Mouse (Mus musculus): ENCODE measurements at regions not wholly inside any gene's neighbourhood (a gene's known extent, or its start where the extent isn't known, plus 50 kb on each side); places are given as distances from the start of the nearest gene placed in this dataset.
"Not testable (repeated sequence)": the region's sequence is repeated elsewhere in the genome, so short reads cannot be mapped to it uniquely, and the experiment has no call there.

GRCm38 (mm10) chr14:53351457-53351856 is 855.9 kb upstream of the Olfr1507 start:
- in situ Hi-C loops (cut with MboI; ENCODE audit: low sequenced_read_pairs) = not testable (repeated sequence)

GRCm38 (mm10) chr14:53350780-53351179 is 855.2 kb upstream of the Olfr1507 start:
- in situ Hi-C loops (cut with MboI; ENCODE audit: low sequenced_read_pairs) = not testable (repeated sequence)

DNA sequence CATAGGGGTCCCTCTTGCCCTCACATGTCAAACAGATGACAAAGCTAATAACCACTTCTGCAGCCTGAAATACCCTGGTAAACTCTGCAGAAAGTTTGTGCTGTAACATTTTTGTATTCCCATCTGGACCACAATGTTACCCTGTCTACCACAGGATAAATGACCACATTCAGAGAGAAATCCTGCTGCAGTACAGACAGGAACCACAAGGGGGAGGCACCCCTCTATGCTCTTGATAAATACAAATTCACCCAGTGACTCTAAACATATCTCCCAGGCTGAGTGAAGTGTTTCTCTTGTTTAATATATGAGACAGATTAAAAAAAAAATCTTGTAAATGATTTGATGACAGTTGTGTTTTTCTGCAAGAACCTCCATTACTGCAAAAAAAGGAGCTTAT is 853.6 kb upstream of the Olfr1507 start:
- in situ Hi-C loops (cut with MboI; ENCODE audit: low sequenced_read_pairs) = not testable (repeated sequence)

- in situ Hi-C loops (cut with MboI; ENCODE audit: low sequenced_read_pairs) = not testable (repeated sequence)
Observed at GRCm38 (mm10) chr14:53345568-53345967, 850.0 kb upstream of the Olfr1507 start.

- in situ Hi-C loops (cut with MboI; ENCODE audit: low sequenced_read_pairs) = not testable (repeated sequence)
Observed at GRCm38 (mm10) chr14:53343849-53344248, 848.3 kb upstream of the Olfr1507 start.

GRCm38 (mm10) chr14:53339167-53339566 is 843.6 kb upstream of the Olfr1507 start:
- in situ Hi-C loops (cut with MboI; ENCODE audit: low sequenced_read_pairs) = not testable (repeated sequence)

DNA sequence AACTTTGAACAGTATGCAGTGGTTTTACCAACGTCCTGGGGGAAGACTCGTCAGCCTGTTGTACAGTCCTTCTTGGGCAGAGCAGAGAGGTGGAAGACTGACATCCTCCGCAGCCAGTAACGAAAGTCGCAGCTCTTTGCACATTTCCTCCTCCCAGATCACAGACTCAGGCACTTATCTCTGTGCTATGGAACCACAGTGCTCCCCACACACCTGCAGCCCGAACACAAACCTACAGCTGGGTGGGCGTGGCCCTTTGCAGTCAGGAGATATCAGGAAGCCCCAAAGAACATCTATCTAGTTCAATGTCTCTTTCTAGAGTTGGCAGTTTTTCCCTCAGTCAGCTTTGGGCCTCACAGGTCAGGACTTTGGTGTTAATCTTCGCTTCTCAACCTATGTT is 841.9 kb upstream of the Olfr1507 start:
- in situ Hi-C loops (cut with MboI; ENCODE audit: low sequenced_read_pairs) = not testable (repeated sequence)

DNA sequence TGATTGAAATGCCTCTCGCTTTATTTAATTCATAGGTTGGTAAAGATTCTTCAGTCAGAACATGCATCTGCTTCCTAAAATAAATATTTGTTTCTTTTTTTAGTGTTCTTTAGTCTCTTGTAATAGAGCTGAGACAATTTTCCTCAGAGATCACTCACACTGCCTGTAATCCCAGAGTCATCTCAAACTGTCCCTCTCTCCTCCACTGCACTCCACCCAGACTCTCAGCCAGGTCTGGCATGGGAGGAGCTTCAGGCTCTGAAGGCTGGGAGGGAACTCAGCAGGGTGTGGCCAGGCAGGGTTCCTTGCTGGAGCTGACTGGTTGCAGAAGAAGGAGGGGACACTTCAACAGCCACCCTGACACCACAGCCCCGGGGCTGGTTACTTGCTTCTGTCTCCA is 841.2 kb upstream of the Olfr1507 start:
- in situ Hi-C loops (cut with MboI; ENCODE audit: low sequenced_read_pairs) = not testable (repeated sequence)

- in situ Hi-C loops (cut with MboI; ENCODE audit: low sequenced_read_pairs) = not testable (repeated sequence)
Observed at GRCm38 (mm10) chr14:53334451-53334850, 838.9 kb upstream of the Olfr1507 start.

DNA sequence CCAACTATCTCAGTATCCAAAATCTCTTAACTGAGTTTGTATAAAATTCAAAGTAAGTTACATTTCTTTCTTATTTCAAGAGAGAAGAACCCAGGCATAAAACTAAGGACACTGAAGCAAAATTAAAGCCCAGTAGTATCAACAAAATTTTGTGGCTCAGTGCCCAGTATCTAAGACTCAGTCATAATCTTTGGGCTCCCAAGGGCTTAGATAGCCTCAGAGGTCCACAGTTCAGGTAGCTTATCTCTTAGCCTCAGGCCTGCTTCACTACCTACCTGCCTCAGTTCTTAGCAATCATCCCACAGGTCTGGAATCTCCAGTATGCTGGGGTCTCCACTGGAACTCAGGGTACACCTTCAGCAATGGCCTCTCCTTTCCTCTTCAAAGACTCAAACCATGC is 835.6 kb upstream of the Olfr1507 start:
- in situ Hi-C loops (cut with MboI; ENCODE audit: low sequenced_read_pairs) = not testable (repeated sequence)

GRCm38 (mm10) chr14:53324367-53324766 is 828.8 kb upstream of the Olfr1507 start:
- in situ Hi-C loops (cut with MboI; ENCODE audit: low sequenced_read_pairs) = not testable (repeated sequence)

- in situ Hi-C loops (cut with MboI; ENCODE audit: low sequenced_read_pairs) = not testable (repeated sequence)
Observed at GRCm38 (mm10) chr14:53318512-53319309, 823.2 kb upstream of the Olfr1507 start.

DNA sequence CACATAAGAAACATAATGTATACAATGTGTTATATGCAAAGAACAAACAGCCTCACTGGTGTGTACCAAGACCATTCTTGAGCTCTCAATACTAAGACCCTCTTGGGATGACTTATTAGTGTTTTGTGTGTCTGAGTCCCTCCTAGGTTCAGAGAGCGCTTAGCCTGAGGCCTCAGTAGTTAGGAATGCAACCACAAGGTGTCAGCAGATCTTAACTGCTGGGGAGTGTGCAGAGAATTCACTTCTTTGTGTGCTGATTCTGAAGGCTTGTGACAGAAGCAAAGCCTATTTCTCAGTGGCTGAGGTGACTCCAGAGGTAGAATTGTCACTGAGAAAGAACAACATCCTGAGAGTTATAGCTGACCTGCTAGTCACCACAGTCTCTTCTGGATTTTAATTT is 816.9 kb upstream of the Olfr1507 start:
- in situ Hi-C loops (cut with MboI; ENCODE audit: low sequenced_read_pairs) = not testable (repeated sequence)

DNA sequence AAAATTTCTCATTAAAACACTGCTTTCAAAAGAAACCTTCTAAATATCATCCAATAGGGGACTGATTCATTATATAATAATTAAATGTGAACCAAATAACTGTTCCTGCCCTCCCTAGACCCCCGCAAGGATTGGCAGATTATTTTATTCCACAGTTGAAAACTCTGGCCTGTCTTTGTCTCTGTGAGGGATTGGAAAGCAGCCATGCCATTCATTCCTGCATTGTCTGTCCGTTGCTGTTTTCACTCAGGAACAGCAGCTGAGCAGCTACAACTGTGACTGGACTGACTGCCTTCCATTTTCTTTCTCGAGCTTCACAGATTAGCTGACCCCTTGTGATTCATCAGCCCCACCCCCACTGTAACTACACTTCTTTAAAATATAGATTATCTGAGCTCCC is 807.6 kb upstream of the Olfr1507 start:
- in situ Hi-C loops (cut with MboI; ENCODE audit: low sequenced_read_pairs) = not testable (repeated sequence)

GRCm38 (mm10) chr14:53302491-53302829 is 806.9 kb upstream of the Olfr1507 start:
- in situ Hi-C loops (cut with MboI; ENCODE audit: low sequenced_read_pairs) = not testable (repeated sequence)

GRCm38 (mm10) chr14:53301722-53302490 is 806.4 kb upstream of the Olfr1507 start:
- in situ Hi-C loops (cut with MboI; ENCODE audit: low sequenced_read_pairs) = not testable (repeated sequence)

GRCm38 (mm10) chr14:53301110-53301509 is 805.6 kb upstream of the Olfr1507 start:
- in situ Hi-C loops (cut with MboI; ENCODE audit: low sequenced_read_pairs) = not testable (repeated sequence)

GRCm38 (mm10) chr14:53299735-53300134 is 804.2 kb upstream of the Olfr1507 start:
- in situ Hi-C loops (cut with MboI; ENCODE audit: low sequenced_read_pairs) = not testable (repeated sequence)

DNA sequence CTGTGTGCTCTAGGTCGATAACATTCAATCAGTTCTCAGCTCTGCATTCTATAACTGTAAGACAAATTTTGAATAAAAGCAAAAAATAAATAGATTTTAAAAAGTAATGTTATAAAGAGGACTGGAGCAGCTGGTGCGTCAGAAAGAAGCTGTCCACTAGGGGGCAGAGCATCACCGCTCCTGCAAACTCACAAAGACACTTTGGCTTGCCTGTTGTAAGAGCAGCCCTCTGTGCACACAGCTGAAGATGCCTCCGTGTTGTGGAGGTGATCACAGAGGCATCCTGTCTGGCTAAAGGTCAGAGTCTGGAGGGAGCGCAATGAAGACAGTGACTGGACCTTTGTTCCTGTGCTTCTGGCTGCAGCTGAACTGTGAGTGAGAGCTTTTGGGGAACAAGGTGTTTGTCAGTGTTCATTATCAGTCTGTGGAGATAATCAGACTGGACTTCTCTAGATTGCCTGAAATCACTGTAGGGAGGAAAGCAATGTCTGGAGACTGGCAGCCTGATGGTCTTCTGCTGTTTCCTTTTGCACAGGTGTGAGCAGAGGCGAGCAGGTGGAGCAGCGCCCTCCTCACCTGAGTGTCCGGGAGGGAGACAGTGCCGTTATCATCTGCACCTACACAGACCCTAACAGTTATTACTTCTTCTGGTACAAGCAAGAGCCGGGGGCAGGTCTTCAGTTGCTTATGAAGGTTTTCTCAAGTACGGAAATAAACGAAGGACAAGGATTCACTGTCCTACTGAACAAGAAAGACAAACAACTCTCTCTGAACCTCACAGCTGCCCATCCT is 788.0 kb upstream of the Olfr1507 start:
- in situ Hi-C loops (cut with MboI; ENCODE audit: low sequenced_read_pairs) = not testable (repeated sequence)

DNA sequence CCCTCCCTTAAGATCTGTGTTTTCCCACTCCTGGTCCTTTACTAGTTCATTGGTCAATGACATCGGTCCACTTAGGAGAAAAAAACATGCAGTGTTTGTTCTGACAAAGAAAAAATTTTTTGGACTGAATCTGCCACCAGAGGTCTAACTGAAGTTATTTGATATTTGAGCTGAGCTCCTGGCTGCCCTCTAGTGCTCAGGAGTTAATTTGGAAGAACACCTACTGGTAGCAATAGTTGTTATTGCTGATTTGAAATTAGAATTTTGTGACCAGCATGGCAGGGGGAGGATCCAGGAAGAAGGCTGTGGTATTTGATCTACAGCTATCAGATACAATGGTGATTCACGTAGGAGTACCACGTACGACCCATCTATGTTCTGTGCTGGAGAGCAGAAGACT is 777.7 kb upstream of the Olfr1507 start:
- in situ Hi-C loops (cut with MboI; ENCODE audit: low sequenced_read_pairs) = not testable (repeated sequence)

GRCm38 (mm10) chr14:53267693-53268092 is 772.1 kb upstream of the Olfr1507 start:
- in situ Hi-C loops (cut with MboI; ENCODE audit: low sequenced_read_pairs) = not testable (repeated sequence)

Data from CH12F3 (cell line).